In the genomic region with DNA sequence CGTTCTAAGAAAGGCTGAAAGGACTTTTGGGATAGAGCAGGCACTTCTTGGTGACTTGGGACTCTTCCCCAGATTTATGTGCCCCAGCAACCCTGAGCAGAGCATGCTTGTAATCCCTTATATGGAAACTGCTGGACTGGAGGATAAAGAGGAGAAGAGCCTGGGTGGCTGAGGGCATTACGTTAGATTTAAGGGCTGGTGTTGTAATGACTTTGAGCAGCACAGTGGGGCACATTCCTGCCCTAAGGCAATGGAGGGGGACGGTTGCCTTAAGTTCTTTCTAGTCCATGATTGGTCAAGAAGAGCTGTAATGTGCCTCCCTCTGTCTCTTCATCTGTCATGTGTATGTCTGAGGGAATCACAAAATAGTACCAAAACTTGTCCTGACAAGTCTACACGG, we compare ENCODE assay signal across 17 mouse cellular contexts.
DNase-seq lines count a peak whose midpoint lies in the region; ATAC-seq and TF ChIP-seq lines count a peak whose summit lies in the region.
"Had no signal": no experiment of that assay in that cellular context is flagged by ENCODE, and none has a peak within 500 bp of the region (broad histone marks: within the 10 kb centered on the region; RNA-seq: fewer than 3 reads in every experiment).

No protein-coding gene starts in this region.

- no peaks in the 10 kb centered on the region for H3K9me3 ChIP-seq in heart, embryonic 16.5 days (replicated peaks; ENCODE audit: control insufficient read depth, low read length)
- H3K9me3 ChIP-seq in lung, embryonic 14.5 days (ENCODE audit: low read depth, low read length), result no peaks in the 10 kb centered on the region
- no peaks in the 10 kb centered on the region for H3K9me3 ChIP-seq in embryonic facial prominence, embryonic 14.5 days (ENCODE audit: control insufficient read depth, low read length)
- H3K9me3 ChIP-seq in stomach, embryonic 16.5 days (replicated peaks; ENCODE audit: control insufficient read depth, low read length), result no peaks in the 10 kb centered on the region
- H3K9me3 ChIP-seq: hindbrain, embryonic 13.5 days; neural tube, embryonic 12.5 days had no signal

- no peaks in the 10 kb centered on the region for H3K27me3 ChIP-seq in heart, embryonic 16.5 days (ENCODE audit: control insufficient read depth, insufficient read depth, low read length)
- no peaks in the 10 kb centered on the region for H3K27me3 ChIP-seq in lung, embryonic 14.5 days (ENCODE audit: insufficient read depth, low read length)
- H3K27me3 ChIP-seq in embryonic facial prominence, embryonic 14.5 days (replicated peaks; ENCODE audit: control insufficient read depth, insufficient read depth, low read length), result no peaks in the 10 kb centered on the region
- H3K27me3 ChIP-seq in stomach, embryonic 16.5 days (ENCODE audit: control insufficient read depth, insufficient read depth, low read length), result no peaks in the 10 kb centered on the region
- H3K27me3 ChIP-seq: hindbrain, embryonic 13.5 days; neural tube, embryonic 12.5 days had no signal

- H3K4me1 ChIP-seq in heart, embryonic 16.5 days (ENCODE audit: control insufficient read depth, insufficient read depth, low read length), result peaks cover 52% of the 10 kb centered on the region
- peaks cover 24% of the 10 kb centered on the region for H3K4me1 ChIP-seq in lung, embryonic 14.5 days (ENCODE audit: insufficient read depth)
- peaks cover 28% of the 10 kb centered on the region for H3K4me1 ChIP-seq in embryonic facial prominence, embryonic 14.5 days (ENCODE audit: control insufficient read depth, insufficient read depth, low read length)
- H3K4me1 ChIP-seq in stomach, embryonic 16.5 days (ENCODE audit: control insufficient read depth, insufficient read depth, low read length), result peaks cover 20% of the 10 kb centered on the region
- H3K4me1 ChIP-seq: neural tube, embryonic 12.5 days had no signal

- no peak for DNase-seq in heart, postnatal 4 days
- DNase-seq in lung, embryonic 14.5 days, result no peak
- no peak for DNase-seq in lung, postnatal 14 days
- no peak for DNase-seq in embryonic facial prominence, embryonic 14.5 days (ENCODE audit: low spot score)
- no peak for DNase-seq in spleen, postnatal 36 days (ENCODE audit: low spot score in 2 of 2)
- DNase-seq in embryo, embryonic 10.5 days (ENCODE audit: low spot score), result no peak
- DNase-seq: adrenal gland, postnatal 25 days; cerebellum, adult 9-10 months; embryo, embryonic 11 days; kidney, adult 2 months; right cerebral cortex, postnatal 25 days; thymus, adult 18-20 months had no signal

- peak overlapping the region; percentile 55 for H3K4me2 ChIP-seq in heart, embryonic 16.5 days (ENCODE audit: low read depth, low read length)
- no peak overlapping the region for H3K4me2 ChIP-seq in lung, embryonic 14.5 days
- no peak overlapping the region; the same call in 1 of the 2 replicates for H3K4me2 ChIP-seq in embryonic facial prominence, embryonic 14.5 days (ENCODE audit: low read depth, low read length)
- H3K4me2 ChIP-seq in stomach, embryonic 16.5 days (ENCODE audit: low read depth, low read length), result no peak overlapping the region
- H3K4me2 ChIP-seq: hindbrain, embryonic 13.5 days; liver, embryonic 11.5 days; neural tube, embryonic 12.5 days had no signal

- peak overlapping the region; percentile 37 for H3K4me3 ChIP-seq in heart, embryonic 16.5 days (ENCODE audit: low read length)
- no peak overlapping the region for H3K4me3 ChIP-seq in lung, embryonic 14.5 days (ENCODE audit: low read depth, low read length)
- no peak overlapping the region for H3K4me3 ChIP-seq in embryonic facial prominence, embryonic 14.5 days (ENCODE audit: low read depth, low read length)
- H3K4me3 ChIP-seq in stomach, embryonic 16.5 days (replicated peaks; ENCODE audit: low read length), result no peak overlapping the region
- H3K4me3 ChIP-seq: hindbrain, embryonic 13.5 days; neural tube, embryonic 12.5 days had no signal

- peak overlapping the region; percentile 98 for H3K27ac ChIP-seq in heart, embryonic 16.5 days (ENCODE audit: low read length)
- H3K27ac ChIP-seq in lung, embryonic 14.5 days (ENCODE audit: low read depth), result peak overlapping the region; percentile 76; the same call in 1 of the 2 replicates
- H3K27ac ChIP-seq in embryonic facial prominence, embryonic 14.5 days (replicated peaks; ENCODE audit: low read depth, low read length), result peak overlapping the region; percentile 70; the same call in 1 of the 2 replicates
- peak overlapping the region; percentile 89 for H3K27ac ChIP-seq in stomach, embryonic 16.5 days (ENCODE audit: low read length)
- H3K27ac ChIP-seq: hindbrain, embryonic 13.5 days; neural tube, embryonic 12.5 days had no signal

- WGBS in heart, embryonic 16.5 days, result 53% methylated on average over 4 of the region's 4 CpGs
- 53% methylated on average over 4 of the region's 4 CpGs for WGBS in lung, embryonic 14.5 days
- WGBS in embryonic facial prominence, embryonic 14.5 days, result 56% methylated on average over 4 of the region's 4 CpGs
- 65% methylated on average over 4 of the region's 4 CpGs for WGBS in stomach, embryonic 16.5 days

- peaks cover 14% of the 10 kb centered on the region for H3K36me3 ChIP-seq in heart, embryonic 16.5 days (ENCODE audit: control insufficient read depth, insufficient read depth)
- H3K36me3 ChIP-seq in lung, embryonic 14.5 days (ENCODE audit: insufficient read depth), result peaks cover 34% of the 10 kb centered on the region
- peaks cover 10% of the 10 kb centered on the region; the same call in 1 of the 2 replicates for H3K36me3 ChIP-seq in embryonic facial prominence, embryonic 14.5 days (ENCODE audit: control insufficient read depth, insufficient read depth, low read length)
- H3K36me3 ChIP-seq in stomach, embryonic 16.5 days (ENCODE audit: control insufficient read depth, insufficient read depth, low read length), result 0 out of 2 replicates have a peak, but pooled peaks cover 3% of the 10 kb centered on the region

- TF ChIP-seq CTCF in lung, embryonic 14.5 days (IDR thresholded peaks at IDR 0.05; ENCODE audit: low read depth), result no peak

- H3K9ac ChIP-seq in heart, embryonic 16.5 days (ENCODE audit: low read length), result peak overlapping the region; percentile 71
- H3K9ac ChIP-seq in lung, embryonic 14.5 days, result no peak overlapping the region
- no peak overlapping the region for H3K9ac ChIP-seq in embryonic facial prominence, embryonic 14.5 days (ENCODE audit: low read depth, low read length)
- H3K9ac ChIP-seq in stomach, embryonic 16.5 days (ENCODE audit: low read length), result no peak overlapping the region
- H3K9ac ChIP-seq: hindbrain, embryonic 13.5 days; neural tube, embryonic 12.5 days had no signal

- no peak for ATAC-seq in heart, embryonic 16.5 days (replicated peaks; ENCODE audit: extremely low read depth, insufficient read depth, low FRiP score)
- no peak for ATAC-seq in lung, embryonic 14.5 days (ENCODE audit: insufficient read depth)
- ATAC-seq in embryonic facial prominence, embryonic 14.5 days (ENCODE audit: low read depth), result no peak
- ATAC-seq in stomach, embryonic 16.5 days (ENCODE audit: insufficient read depth, low FRiP score), result no peak
